Mouse (Mus musculus): Measurements from ENCODE around the gene Gm20696. TPM values are rescaled to one million over a fixed set of nuclear protein-coding genes. Genes with fewer than 3 reads are reported as not detected.

Gene Gm20696
- polyA plus RNA-seq, 1 experiment from 2014 or later, result 1.4 TPM

DNA sequence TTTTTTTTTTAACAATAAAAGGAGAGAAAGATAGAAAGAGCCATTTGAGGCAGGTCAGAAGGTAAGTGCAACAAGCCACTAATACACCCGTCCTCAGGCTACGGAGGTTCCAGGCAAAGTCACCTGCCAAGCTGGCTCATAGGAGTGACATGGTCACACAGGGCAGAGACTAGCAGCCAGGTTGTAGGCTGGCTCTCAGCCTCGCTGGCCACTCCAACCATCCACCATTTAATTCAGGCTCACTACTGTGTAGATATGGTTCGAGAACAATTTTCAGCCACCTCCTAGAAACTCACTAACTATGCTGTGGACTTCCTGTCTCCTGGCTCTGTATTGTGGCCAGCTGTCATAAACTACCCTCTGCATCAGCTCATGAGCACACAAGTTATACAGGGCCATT lies 306.0 kb downstream of the Gm20696 start:
- Histone ChIP-seq H3K27ac (replicated peaks) (peak overlapping the region; percentile 30; the same call in 1 of the 2 replicates), H3K4me1 (replicated peaks; ENCODE audit: control insufficient read depth, insufficient read depth) (peaks cover 5% of the 10 kb centered on the region; the same call in 1 of the 2 replicates), H3K9me3 (ENCODE audit: control insufficient read depth, low read length) (no peaks in the 10 kb centered on the region), H3K9ac (ENCODE audit: low read length) (no peak overlapping the region), H3K4me3 (ENCODE audit: low read depth, low read length) (no peak overlapping the region), H3K4me2 (replicated peaks; ENCODE audit: low read depth) (no peak overlapping the region), H3K36me3 (ENCODE audit: control insufficient read depth, insufficient read depth, low read length) (no peaks in the 10 kb centered on the region), H3K27me3 (ENCODE audit: control insufficient read depth, insufficient read depth, low read length) (no peaks in the 10 kb centered on the region)
- DNase-seq (ENCODE audit: low spot score) (no peak), ATAC-seq (ENCODE audit: low FRiP score, low TSS enrichment) (no peak)
- 78% methylated on average over 4 of the region's 4 CpGs for WGBS
- TF ChIP-seq EP300 (optimal IDR thresholded peaks at IDR 0.05) (no peak), CTCF (IDR thresholded peaks at IDR 0.05; ENCODE audit: low read depth) (no peak)

DNA sequence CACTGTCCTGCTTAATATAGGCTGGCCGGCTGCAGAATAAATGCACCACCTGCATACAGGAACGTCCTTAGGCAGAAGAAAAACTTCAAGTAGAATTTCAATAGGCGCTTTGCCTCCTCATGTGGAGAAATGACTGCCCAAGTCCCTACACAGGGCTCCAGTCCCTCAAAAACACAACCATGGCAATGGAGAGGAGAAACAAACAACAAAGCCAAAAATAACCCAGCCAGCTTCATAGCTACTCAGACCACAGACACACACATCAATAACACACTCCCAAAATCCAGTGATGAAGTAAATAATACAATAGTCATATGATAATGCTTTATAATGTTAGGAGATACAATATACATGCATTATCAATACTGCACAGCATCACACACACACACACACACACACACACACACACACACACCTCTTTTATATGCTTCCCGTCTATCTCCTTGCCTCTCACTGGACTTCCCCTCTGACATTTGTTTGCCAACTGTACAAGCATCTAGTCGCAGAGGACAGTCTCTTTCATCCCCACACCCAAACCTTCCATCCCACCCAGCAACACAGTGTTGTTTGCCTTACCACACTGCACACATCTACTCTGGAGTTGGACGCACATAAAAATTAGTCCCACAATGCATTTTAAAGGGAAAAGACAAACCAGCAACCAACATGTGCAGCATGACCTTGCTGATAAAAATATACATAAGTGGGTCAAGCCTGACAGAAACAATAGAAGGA lies 306.7 kb downstream of the Gm20696 start:
- 66% methylated on average over 6 of the region's 6 CpGs for whole genome bisulfite sequencing
- Histone ChIP-seq H3K27ac (replicated peaks) (no peak overlapping the region; the same call in 1 of the 2 replicates), H3K27me3 (ENCODE audit: control insufficient read depth, insufficient read depth, low read length) (no peaks in the 10 kb centered on the region), H3K9ac (ENCODE audit: low read length) (no peak overlapping the region), H3K4me2 (replicated peaks; ENCODE audit: low read depth) (no peak overlapping the region), H3K36me3 (ENCODE audit: control insufficient read depth, insufficient read depth, low read length) (no peaks in the 10 kb centered on the region), H3K9me3 (ENCODE audit: control insufficient read depth, low read length) (no peaks in the 10 kb centered on the region), H3K4me3 (ENCODE audit: low read depth, low read length) (no peak overlapping the region), H3K4me1 (replicated peaks; ENCODE audit: control insufficient read depth, insufficient read depth) (peaks cover 5% of the 10 kb centered on the region; the same call in 1 of the 2 replicates)
- ATAC-seq (ENCODE audit: low FRiP score, low TSS enrichment) (no peak), DNase-seq (ENCODE audit: low spot score) (no peak)
- TF ChIP-seq EP300 (optimal IDR thresholded peaks at IDR 0.05) (no peak), CTCF (IDR thresholded peaks at IDR 0.05; ENCODE audit: low read depth) (no peak)

GRCm38 (mm10) chr6:99359036-99359698 lies 307.4 kb downstream of the Gm20696 start:
- Histone ChIP-seq H3K9ac (ENCODE audit: low read length) (no peak overlapping the region), H3K4me2 (replicated peaks; ENCODE audit: low read depth) (no peak overlapping the region), H3K27me3 (ENCODE audit: control insufficient read depth, insufficient read depth, low read length) (no peaks in the 10 kb centered on the region), H3K9me3 (ENCODE audit: control insufficient read depth, low read length) (no peaks in the 10 kb centered on the region), H3K4me1 (replicated peaks; ENCODE audit: control insufficient read depth, insufficient read depth) (peaks cover 5% of the 10 kb centered on the region; the same call in 1 of the 2 replicates), H3K27ac (replicated peaks) (no peak overlapping the region; the same call in 1 of the 2 replicates), H3K4me3 (ENCODE audit: low read depth, low read length) (no peak overlapping the region), H3K36me3 (ENCODE audit: control insufficient read depth, insufficient read depth, low read length) (no peaks in the 10 kb centered on the region)
- 67% methylated on average over 9 of the region's 9 CpGs for WGBS
- TF ChIP-seq EP300 (optimal IDR thresholded peaks at IDR 0.05) (no peak), CTCF (IDR thresholded peaks at IDR 0.05; ENCODE audit: low read depth) (no peak)
- ATAC-seq (ENCODE audit: low FRiP score, low TSS enrichment) (no peak), DNase-seq (ENCODE audit: low spot score) (no peak)

DNA sequence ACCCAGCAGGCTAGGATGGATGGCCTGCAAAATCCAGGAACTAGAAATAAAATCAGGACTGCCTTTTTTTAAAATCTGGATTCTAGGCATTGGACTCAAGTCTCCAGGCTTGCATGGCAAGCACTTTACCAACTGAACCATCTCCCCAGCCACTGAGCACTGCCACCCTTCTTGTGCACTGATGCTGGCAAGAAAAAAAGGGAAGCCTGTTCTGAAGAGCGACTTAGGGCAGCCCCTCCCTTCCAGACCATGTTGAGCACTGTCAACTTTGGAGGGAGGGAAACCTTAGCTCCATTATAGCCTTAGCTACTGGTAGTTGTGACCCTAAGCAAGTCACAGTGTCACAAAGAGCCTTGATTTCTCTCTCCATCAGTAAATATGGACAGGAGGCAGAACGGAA lies 308.7 kb downstream of the Gm20696 start:
- Histone ChIP-seq H3K9me3 (ENCODE audit: control insufficient read depth, low read length) (no peaks in the 10 kb centered on the region), H3K4me2 (replicated peaks; ENCODE audit: low read depth) (no peak overlapping the region), H3K27ac (replicated peaks) (no peak overlapping the region), H3K9ac (ENCODE audit: low read length) (no peak overlapping the region), H3K4me3 (ENCODE audit: low read depth, low read length) (no peak overlapping the region), H3K27me3 (ENCODE audit: control insufficient read depth, insufficient read depth, low read length) (no peaks in the 10 kb centered on the region), H3K36me3 (ENCODE audit: control insufficient read depth, insufficient read depth, low read length) (no peaks in the 10 kb centered on the region), H3K4me1 (replicated peaks; ENCODE audit: control insufficient read depth, insufficient read depth) (peaks cover 5% of the 10 kb centered on the region; the same call in 1 of the 2 replicates)
- no peak for TF ChIP-seq EP300 (optimal IDR thresholded peaks at IDR 0.05)
- no peak for TF ChIP-seq CTCF (IDR thresholded peaks at IDR 0.05; ENCODE audit: low read depth)
- no peak for DNase-seq (ENCODE audit: low spot score)
- 78% methylated on average over 2 of the region's 2 CpGs for WGBS
- ATAC-seq (ENCODE audit: low FRiP score, low TSS enrichment), result no peak

- no peaks in the 10 kb centered on the region for H3K36me3 ChIP-seq (ENCODE audit: control insufficient read depth, insufficient read depth, low read length)
- TF ChIP-seq EP300 (optimal IDR thresholded peaks at IDR 0.05) (no peak), CTCF (IDR thresholded peaks at IDR 0.05; ENCODE audit: low read depth) (0 out of 2 replicates have a peak, but pooled peaks have one; percentile 19)
- peaks cover 5% of the 10 kb centered on the region; the same call in 1 of the 2 replicates for H3K4me1 ChIP-seq (replicated peaks; ENCODE audit: control insufficient read depth, insufficient read depth)
- H3K27ac ChIP-seq (replicated peaks), result no peak overlapping the region
- H3K27me3 ChIP-seq (ENCODE audit: control insufficient read depth, insufficient read depth, low read length), result no peaks in the 10 kb centered on the region
- H3K9me3 ChIP-seq (ENCODE audit: control insufficient read depth, low read length), result no peaks in the 10 kb centered on the region
- no peak overlapping the region for H3K9ac ChIP-seq (ENCODE audit: low read length)
- no peak overlapping the region for H3K4me2 ChIP-seq (replicated peaks; ENCODE audit: low read depth)
- WGBS, result 67% methylated on average over 2 of the region's 2 CpGs
- ATAC-seq (ENCODE audit: low FRiP score, low TSS enrichment), result no peak
- no peak overlapping the region for H3K4me3 ChIP-seq (ENCODE audit: low read depth, low read length)
- no peak for DNase-seq (ENCODE audit: low spot score)
These were observed 312.3 kb downstream of the Gm20696 start for GRCm38 (mm10) chr6:99354338-99354737.

DNA sequence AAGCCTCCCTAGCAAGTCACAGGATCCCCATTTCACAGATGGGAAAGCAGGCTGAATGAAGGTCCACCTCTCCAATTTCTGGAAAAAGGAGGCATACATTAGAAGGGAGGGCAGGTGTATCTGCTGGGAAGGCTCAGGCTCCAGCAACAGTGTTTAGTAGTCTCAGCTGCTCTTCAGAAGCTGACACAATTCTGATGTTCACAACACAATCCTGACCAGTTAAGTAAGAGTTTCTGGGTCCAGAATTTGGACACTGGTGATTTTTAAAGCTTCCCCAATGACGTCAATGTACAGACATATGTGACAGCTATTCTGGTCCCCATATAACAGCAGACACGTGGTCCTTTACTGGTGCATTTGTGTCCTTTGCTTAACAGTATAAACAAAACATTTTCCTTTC lies 313.2 kb downstream of the Gm20696 start:
- no peak for ATAC-seq (ENCODE audit: low FRiP score, low TSS enrichment)
- TF ChIP-seq CTCF (IDR thresholded peaks at IDR 0.05; ENCODE audit: low read depth), result no peak
- no peak for TF ChIP-seq EP300 (optimal IDR thresholded peaks at IDR 0.05)

More for the DNA sequence above, 313.2 kb downstream of the Gm20696 start:
- H3K9ac ChIP-seq (ENCODE audit: low read length), result no peak overlapping the region
- no peaks in the 10 kb centered on the region for H3K27me3 ChIP-seq (ENCODE audit: control insufficient read depth, insufficient read depth, low read length)
- 71% methylated on average over 2 of the region's 2 CpGs for WGBS
- H3K36me3 ChIP-seq (ENCODE audit: control insufficient read depth, insufficient read depth, low read length), result no peaks in the 10 kb centered on the region
- no peak overlapping the region for H3K27ac ChIP-seq (replicated peaks)
- H3K9me3 ChIP-seq (ENCODE audit: control insufficient read depth, low read length), result no peaks in the 10 kb centered on the region
- H3K4me3 ChIP-seq (ENCODE audit: low read depth, low read length), result no peak overlapping the region
- H3K4me2 ChIP-seq (replicated peaks; ENCODE audit: low read depth), result no peak overlapping the region
- DNase-seq (ENCODE audit: low spot score), result no peak
- H3K4me1 ChIP-seq (replicated peaks; ENCODE audit: control insufficient read depth, insufficient read depth), result no peaks in the 10 kb centered on the region
